Mouse (Mus musculus): ENCODE data around the gene Hsd17b11. TPM values are rescaled to one million over a fixed set of nuclear protein-coding genes. Genes with fewer than 3 reads are reported as not detected.

The Hsd17b11 gene
- polyA plus RNA-seq (2015; fragmentation: Nextera tagmentation; extraction: Ambion mirVana): 19.1 and 20.9 TPM in 2 replicates

- peak; percentile 94 for ATAC-seq (ENCODE audit: low FRiP score, low TSS enrichment)
- TF ChIP-seq CTCF (IDR thresholded peaks at IDR 0.05; ENCODE audit: low read depth): peak; percentile 39
- TF ChIP-seq EP300 (optimal IDR thresholded peaks at IDR 0.05): no peak
- WGBS: under 1% methylated on average over 31 of the region's 31 CpGs
Observed at GRCm38 (mm10) chr5:104021597-104022378, at the start of gene Hsd17b11. Gene Hsd17b11, minus strand, starts transcription at chr5:104021919.

GRCm38 (mm10) chr5:104071048-104071447, 49.3 kb upstream of the Hsd17b11 start:
- Histone ChIP-seq H3K36me3 (ENCODE audit: control insufficient read depth, insufficient read depth, low read length) (no peaks in the 10 kb centered on the region), H3K27me3 (ENCODE audit: control insufficient read depth, insufficient read depth, low read length) (no peaks in the 10 kb centered on the region), H3K4me1 (replicated peaks; ENCODE audit: control insufficient read depth, insufficient read depth) (0 out of 2 replicates have a peak, but pooled peaks cover 2% of the 10 kb centered on the region), H3K9ac (ENCODE audit: low read length) (no peak overlapping the region), H3K9me3 (ENCODE audit: control insufficient read depth, low read length) (no peaks in the 10 kb centered on the region), H3K4me2 (replicated peaks; ENCODE audit: low read depth) (no peak overlapping the region), H3K4me3 (ENCODE audit: low read depth, low read length) (no peak overlapping the region), H3K27ac (replicated peaks) (no peak overlapping the region)
- no peak for DNase-seq (ENCODE audit: low spot score)
- TF ChIP-seq CTCF (IDR thresholded peaks at IDR 0.05; ENCODE audit: low read depth) (no peak), EP300 (optimal IDR thresholded peaks at IDR 0.05) (no peak)
- no peak for ATAC-seq (ENCODE audit: low FRiP score, low TSS enrichment)
- WGBS: 65% methylated on average over 4 of the region's 4 CpGs

More at GRCm38 (mm10) chr5:104021597-104022378, at the start of gene Hsd17b11:
- peak within 1 kb of the TSS; percentile 58 for H3K4me2 ChIP-seq (replicated peaks; ENCODE audit: low read depth)
- H3K4me3 ChIP-seq (ENCODE audit: low read depth, low read length): peak within 1 kb of the TSS; percentile 49
- peaks cover 4% of the 10 kb centered on the region; the same call in 1 of the 2 replicates for H3K36me3 ChIP-seq (ENCODE audit: control insufficient read depth, insufficient read depth, low read length)
- peak; percentile 90 for DNase-seq (ENCODE audit: low spot score)
- H3K4me1 ChIP-seq (replicated peaks; ENCODE audit: control insufficient read depth, insufficient read depth): peaks cover 4% of the 10 kb centered on the region; the same call in 1 of the 2 replicates
- no peaks in the 10 kb centered on the region for H3K9me3 ChIP-seq (ENCODE audit: control insufficient read depth, low read length)
- peak within 1 kb of the TSS; percentile 88 for H3K27ac ChIP-seq (replicated peaks)
- peak within 1 kb of the TSS; percentile 67 for H3K9ac ChIP-seq (ENCODE audit: low read length)
- H3K27me3 ChIP-seq (ENCODE audit: control insufficient read depth, insufficient read depth, low read length): no peaks in the 10 kb centered on the region

DNA sequence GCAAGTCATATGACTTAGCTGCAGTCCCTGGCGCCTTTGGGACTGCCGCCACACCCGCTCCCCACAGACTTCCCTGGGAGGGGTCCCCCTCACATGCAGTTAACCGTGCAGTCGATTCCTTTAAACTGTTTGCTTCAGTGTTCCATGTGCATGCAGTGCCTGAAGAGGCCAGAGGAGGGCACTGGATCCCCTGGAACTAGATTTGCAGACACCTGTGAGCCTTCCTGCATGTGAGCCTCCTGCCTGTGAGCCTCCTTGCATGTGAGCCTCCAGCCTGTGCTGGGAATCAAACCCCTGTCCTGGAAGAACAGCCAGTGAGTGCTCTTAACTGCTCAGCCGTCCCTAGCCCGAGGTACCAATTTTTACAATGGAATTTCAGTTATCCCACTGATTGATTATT, 47.0 kb upstream of the Hsd17b11 start:
- DNase-seq (ENCODE audit: low spot score): peak; percentile 52
- no peak overlapping the region for H3K4me3 ChIP-seq (ENCODE audit: low read depth, low read length)
- H3K9me3 ChIP-seq (ENCODE audit: control insufficient read depth, low read length): no peaks in the 10 kb centered on the region
- 86% methylated on average over 7 of the region's 7 CpGs for WGBS
- H3K9ac ChIP-seq (ENCODE audit: low read length): no peak overlapping the region
- no peak overlapping the region for H3K4me2 ChIP-seq (replicated peaks; ENCODE audit: low read depth)
- no peak for TF ChIP-seq EP300 (optimal IDR thresholded peaks at IDR 0.05)
- peak; percentile 75 for TF ChIP-seq CTCF (IDR thresholded peaks at IDR 0.05; ENCODE audit: low read depth)
- H3K27ac ChIP-seq (replicated peaks): no peak overlapping the region
- H3K27me3 ChIP-seq (ENCODE audit: control insufficient read depth, insufficient read depth, low read length): no peaks in the 10 kb centered on the region
- H3K36me3 ChIP-seq (ENCODE audit: control insufficient read depth, insufficient read depth, low read length): no peaks in the 10 kb centered on the region
- no peak for ATAC-seq (ENCODE audit: low FRiP score, low TSS enrichment)
- H3K4me1 ChIP-seq (replicated peaks; ENCODE audit: control insufficient read depth, insufficient read depth): no peaks in the 10 kb centered on the region

- no peak for TF ChIP-seq CTCF (IDR thresholded peaks at IDR 0.05; ENCODE audit: low read depth)
- no peak for TF ChIP-seq EP300 (optimal IDR thresholded peaks at IDR 0.05)
- DNase-seq (ENCODE audit: low spot score) (no peak), ATAC-seq (ENCODE audit: low FRiP score, low TSS enrichment) (no peak)
- Histone ChIP-seq H3K27me3 (ENCODE audit: control insufficient read depth, insufficient read depth, low read length) (no peaks in the 10 kb centered on the region), H3K4me2 (replicated peaks; ENCODE audit: low read depth) (no peak overlapping the region), H3K9ac (ENCODE audit: low read length) (no peak overlapping the region), H3K36me3 (ENCODE audit: control insufficient read depth, insufficient read depth, low read length) (peaks cover 6% of the 10 kb centered on the region; the same call in 1 of the 2 replicates), H3K27ac (replicated peaks) (no peak overlapping the region), H3K4me3 (ENCODE audit: low read depth, low read length) (no peak overlapping the region), H3K4me1 (replicated peaks; ENCODE audit: control insufficient read depth, insufficient read depth) (no peaks in the 10 kb centered on the region), H3K9me3 (ENCODE audit: control insufficient read depth, low read length) (no peaks in the 10 kb centered on the region)
- WGBS: 85% methylated on average over 11 of the region's 11 CpGs
Observed at GRCm38 (mm10) chr5:104062773-104063551, 41.2 kb upstream of the Hsd17b11 start.

GRCm38 (mm10) chr5:104061936-104062772, 40.4 kb upstream of the Hsd17b11 start:
- TF ChIP-seq EP300 (optimal IDR thresholded peaks at IDR 0.05) (no peak), CTCF (IDR thresholded peaks at IDR 0.05; ENCODE audit: low read depth) (no peak)
- DNase-seq (ENCODE audit: low spot score): no peak
- Histone ChIP-seq H3K4me1 (replicated peaks; ENCODE audit: control insufficient read depth, insufficient read depth) (no peaks in the 10 kb centered on the region), H3K27ac (replicated peaks) (no peak overlapping the region), H3K4me3 (ENCODE audit: low read depth, low read length) (no peak overlapping the region), H3K9me3 (ENCODE audit: control insufficient read depth, low read length) (no peaks in the 10 kb centered on the region), H3K4me2 (replicated peaks; ENCODE audit: low read depth) (no peak overlapping the region), H3K27me3 (ENCODE audit: control insufficient read depth, insufficient read depth, low read length) (no peaks in the 10 kb centered on the region), H3K36me3 (ENCODE audit: control insufficient read depth, insufficient read depth, low read length) (peaks cover 6% of the 10 kb centered on the region; the same call in 1 of the 2 replicates), H3K9ac (ENCODE audit: low read length) (no peak overlapping the region)
- no peak for ATAC-seq (ENCODE audit: low FRiP score, low TSS enrichment)
- 72% methylated on average over 13 of the region's 13 CpGs for WGBS

All from stomach, postnatal 0 days (tissue).